Mouse (Mus musculus) kidney, adult 2 months (tissue): ENCODE measurements around the gene Hipk2. TPM values are rescaled to one million over a fixed set of nuclear protein-coding genes. Genes with fewer than 3 reads are reported as not detected.

Experiments used
- DNase-seq: peaks from one replicate; pipeline ENCODE4 v3.0.0; 2021
- H3K27ac ChIP-seq: fragments of 200-500 bp; 2 replicates; pipeline ENCODE4 v1.5.1; 2012; ENCODE audit warnings: low read depth, low read length, control low read depth, inconsistent platforms; ENCODE audit not compliant: insufficient read depth
- H3K27me3 ChIP-seq: fragments of 200-500 bp; replicated peaks from 2 replicates; pipeline ENCODE4 v1.6.1; 2012; ENCODE audit warnings: mild to moderate bottlenecking, moderate library complexity, low read length, inconsistent platforms; ENCODE audit not compliant: control insufficient read depth, insufficient read depth
- H3K36me3 ChIP-seq: fragments of 200-500 bp; 2 replicates; pipeline ENCODE4 v1.6.1; 2012; ENCODE audit warnings: mild to moderate bottlenecking, moderate library complexity, low read length, inconsistent platforms; ENCODE audit not compliant: control insufficient read depth, insufficient read depth
- H3K4me1 ChIP-seq: fragments of 200-500 bp; 2 replicates; pipeline ENCODE4 v1.6.1; 2011; ENCODE audit warnings: low read length; ENCODE audit not compliant: control insufficient read depth, insufficient read depth
- H3K4me3 ChIP-seq: fragments of 200-500 bp; 2 replicates; pipeline ENCODE4 v1.5.1; 2011; ENCODE audit warnings: mild to moderate bottlenecking, low read depth, low read length, control low read depth; ENCODE audit not compliant: insufficient read depth
- CTCF ChIP-seq: fragments of 200-500 bp; conservative IDR thresholded peaks from 2 replicates; pipeline ENCODE4 v1.5.1; 2011; ENCODE audit warnings: low read depth, mild to moderate bottlenecking, control low read depth, low read length, moderate library complexity, mixed read lengths; ENCODE audit not compliant: insufficient read depth, insufficient read length
- POLR2A ChIP-seq: fragments of 200-500 bp; IDR thresholded peaks from one replicate; pipeline ENCODE4 v1.6.1; 2011; ENCODE audit warnings: low read depth, low read length, control low read depth
- WGBS: fragments of 180-500 bp; shearing (Covaris S2); methylation state at CpG from one replicate; pipeline ENCODE4 v1.1.7; 2018; 5-methylcytosine and 5-hydroxymethylcytosine counted together
- polyA plus RNA-seq: library from polyadenylated mRNA; depleted of rRNA; stranded (reverse); fragments of >200 nt; gene quantifications from 2 replicates; pipeline ENCODE4 v1.2.3, GENCODE M21; 2012

Hipk2 gene
- polyA plus RNA-seq, 1 experiment, result 46.4 TPM

DNA sequence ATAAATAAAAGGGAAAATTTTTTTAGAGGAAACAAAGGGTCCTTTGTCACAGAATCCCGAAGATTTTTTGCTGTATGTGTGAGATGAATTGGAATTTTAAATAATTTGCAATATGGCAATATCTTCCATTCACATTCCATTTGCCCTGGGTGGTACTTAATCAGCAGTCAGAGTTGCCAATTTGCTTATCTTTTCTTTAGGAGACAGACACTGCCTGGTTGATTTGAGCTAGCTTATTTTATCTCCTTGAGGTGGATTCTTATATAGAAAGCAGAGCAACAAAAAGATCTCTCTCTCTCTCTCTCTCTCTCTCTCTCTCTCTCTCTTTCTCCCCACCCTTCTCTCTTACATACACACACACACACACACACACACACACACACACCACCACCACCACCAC is 9.2 kb upstream of the Hipk2 start:
- no peak for DNase-seq

DNA sequence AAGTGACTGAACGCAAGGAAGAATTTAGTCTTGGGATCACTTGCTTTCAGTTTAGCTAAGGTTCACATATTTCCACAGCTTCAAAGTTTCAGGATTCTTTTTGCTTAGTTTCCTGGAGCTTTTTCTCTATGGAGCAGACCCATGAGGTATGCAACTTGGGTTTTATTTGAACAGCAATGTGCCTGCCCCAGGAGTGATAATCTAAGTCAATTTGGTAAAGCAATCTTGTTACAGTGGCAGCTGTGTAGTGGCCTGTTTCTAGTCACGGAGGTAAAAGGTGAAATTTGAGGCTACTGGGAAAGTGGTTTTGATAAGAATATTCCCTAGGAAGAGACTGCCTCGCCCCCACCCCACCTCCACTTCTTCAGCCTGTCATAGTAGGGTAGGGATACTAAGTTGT is 8.5 kb upstream of the Hipk2 start:
- 94% methylated on average over 3 of the region's 3 CpGs for WGBS
- no peak for TF ChIP-seq POLR2A
- no peak for DNase-seq
- Histone ChIP-seq H3K27me3 (no peaks in the 10 kb centered on the region), H3K36me3 (no peaks in the 10 kb centered on the region), H3K4me1 (no peaks in the 10 kb centered on the region), H3K27ac (no peak overlapping the region), H3K4me3 (no peak overlapping the region)

More for the DNA sequence above, 9.2 kb upstream of the Hipk2 start:
- WGBS, result 84% methylated on average over 1 of the region's 1 CpGs
- no peak overlapping the region for H3K4me3 ChIP-seq
- no peak overlapping the region for H3K27ac ChIP-seq
- TF ChIP-seq CTCF, result no peak
- TF ChIP-seq POLR2A, result no peak
- H3K27me3 ChIP-seq, result no peaks in the 10 kb centered on the region
- H3K4me1 ChIP-seq, result no peaks in the 10 kb centered on the region
- no peaks in the 10 kb centered on the region for H3K36me3 ChIP-seq

DNA sequence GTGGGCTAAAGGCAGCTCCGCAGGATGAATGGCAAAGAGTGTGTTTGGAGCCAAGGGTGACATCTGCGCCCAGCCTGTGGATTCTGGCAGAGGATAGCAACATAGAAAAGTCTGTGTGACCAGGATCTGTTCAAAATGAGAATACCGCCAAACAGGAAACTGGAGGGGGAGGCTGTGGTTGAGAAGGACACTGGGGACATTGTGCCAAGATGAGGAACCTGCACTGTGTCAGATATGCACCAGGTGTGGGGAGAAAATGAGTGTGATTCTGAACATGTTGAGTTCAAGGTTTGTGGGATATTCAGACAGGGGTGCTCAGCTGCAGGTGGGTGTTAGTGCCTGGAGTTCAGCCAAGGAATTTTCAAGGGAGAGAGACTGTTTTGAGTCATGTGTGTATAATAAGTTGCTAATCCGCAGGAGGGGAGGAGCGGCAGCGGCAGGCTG is 6.8 kb upstream of the Hipk2 start:
- no peak overlapping the region for H3K27ac ChIP-seq
- H3K36me3 ChIP-seq, result no peaks in the 10 kb centered on the region
- WGBS, result 49% methylated on average over 6 of the region's 6 CpGs
- TF ChIP-seq CTCF, result no peak
- TF ChIP-seq POLR2A, result no peak
- DNase-seq, result no peak
- no peak overlapping the region for H3K4me3 ChIP-seq
- H3K27me3 ChIP-seq, result no peaks in the 10 kb centered on the region
- no peaks in the 10 kb centered on the region for H3K4me1 ChIP-seq

DNA sequence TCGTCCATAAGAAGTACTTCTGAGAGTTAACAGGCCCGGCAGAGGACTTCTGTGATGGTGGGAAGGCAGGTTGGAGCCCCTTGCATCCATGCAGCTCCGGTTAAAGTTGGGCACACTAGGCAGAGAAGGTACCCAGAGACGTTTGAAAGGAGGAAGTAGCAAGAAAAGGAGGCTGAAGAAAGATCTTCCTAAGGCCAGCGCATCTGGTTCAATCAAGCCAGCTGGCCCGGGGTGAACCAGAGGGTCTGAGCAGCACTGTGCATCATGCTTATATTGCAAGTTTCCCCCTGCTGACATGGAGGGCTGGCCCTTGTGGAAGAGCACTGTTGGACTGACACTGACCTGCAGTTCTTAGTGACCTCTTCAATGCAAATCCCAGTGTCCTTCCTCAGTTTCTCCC is 6.0 kb upstream of the Hipk2 start:
- H3K36me3 ChIP-seq, result no peaks in the 10 kb centered on the region
- no peak for TF ChIP-seq POLR2A
- no peak for TF ChIP-seq CTCF
- no peaks in the 10 kb centered on the region for H3K4me1 ChIP-seq
- no peak overlapping the region for H3K27ac ChIP-seq
- H3K27me3 ChIP-seq, result no peaks in the 10 kb centered on the region
- WGBS, result 71% methylated on average over 6 of the region's 6 CpGs
- DNase-seq, result no peak
- H3K4me3 ChIP-seq, result no peak overlapping the region

DNA sequence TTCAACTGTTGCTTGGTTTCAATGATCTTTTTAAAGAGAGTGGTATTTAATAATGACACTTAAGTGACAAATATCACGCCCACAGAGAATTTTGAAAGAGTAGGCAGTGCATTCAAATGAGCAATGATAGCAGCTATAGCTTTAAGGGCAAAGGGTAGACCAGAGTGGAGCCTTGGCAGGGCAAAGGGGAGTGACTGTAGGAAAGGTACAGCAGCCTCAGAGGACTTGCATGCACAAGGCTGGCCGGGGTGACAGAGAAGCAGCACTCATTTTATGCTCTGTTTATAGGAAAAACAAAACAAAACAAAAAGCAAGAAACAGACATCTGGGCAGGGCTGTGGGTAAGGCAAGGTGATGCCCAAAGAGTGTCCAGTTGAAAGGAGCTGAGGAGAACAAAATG is 5.5 kb upstream of the Hipk2 start:
- H3K27me3 ChIP-seq, result no peaks in the 10 kb centered on the region
- WGBS, result 50% methylated on average over 2 of the region's 2 CpGs
- no peak overlapping the region for H3K27ac ChIP-seq
- H3K36me3 ChIP-seq, result no peaks in the 10 kb centered on the region
- DNase-seq, result peak; percentile 54
- H3K4me1 ChIP-seq, result no peaks in the 10 kb centered on the region
- TF ChIP-seq POLR2A (no peak), CTCF (no peak)
- no peak overlapping the region for H3K4me3 ChIP-seq

DNA sequence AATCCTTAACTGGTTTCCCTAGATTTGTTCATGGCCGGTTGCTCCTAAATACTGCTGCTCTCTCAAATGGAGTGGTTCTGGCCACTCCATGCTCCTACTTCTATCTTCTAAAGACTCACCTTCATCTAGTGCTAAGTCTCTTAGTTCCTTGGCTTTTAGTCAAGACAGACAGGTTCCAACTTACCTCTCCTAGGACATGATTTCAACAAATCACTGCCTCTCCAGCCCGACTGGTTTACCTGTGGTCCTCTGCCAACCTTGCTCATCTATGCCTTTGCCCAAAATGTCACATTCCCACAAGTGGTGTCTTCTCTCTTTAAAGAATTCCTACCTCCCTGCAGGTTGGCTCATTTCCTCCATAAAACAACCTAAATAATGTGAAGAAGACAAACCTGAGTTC is 1.7 kb upstream of the Hipk2 start:
- peaks cover 9% of the 10 kb centered on the region for H3K4me1 ChIP-seq
- H3K27ac ChIP-seq, result no peak overlapping the region
- DNase-seq, result no peak
- no peaks in the 10 kb centered on the region for H3K36me3 ChIP-seq
- WGBS, result 98% methylated on average over 2 of the region's 2 CpGs
- H3K4me3 ChIP-seq, result no peak overlapping the region
- TF ChIP-seq POLR2A, result no peak
- no peak for TF ChIP-seq CTCF
- H3K27me3 ChIP-seq, result no peaks in the 10 kb centered on the region

DNA sequence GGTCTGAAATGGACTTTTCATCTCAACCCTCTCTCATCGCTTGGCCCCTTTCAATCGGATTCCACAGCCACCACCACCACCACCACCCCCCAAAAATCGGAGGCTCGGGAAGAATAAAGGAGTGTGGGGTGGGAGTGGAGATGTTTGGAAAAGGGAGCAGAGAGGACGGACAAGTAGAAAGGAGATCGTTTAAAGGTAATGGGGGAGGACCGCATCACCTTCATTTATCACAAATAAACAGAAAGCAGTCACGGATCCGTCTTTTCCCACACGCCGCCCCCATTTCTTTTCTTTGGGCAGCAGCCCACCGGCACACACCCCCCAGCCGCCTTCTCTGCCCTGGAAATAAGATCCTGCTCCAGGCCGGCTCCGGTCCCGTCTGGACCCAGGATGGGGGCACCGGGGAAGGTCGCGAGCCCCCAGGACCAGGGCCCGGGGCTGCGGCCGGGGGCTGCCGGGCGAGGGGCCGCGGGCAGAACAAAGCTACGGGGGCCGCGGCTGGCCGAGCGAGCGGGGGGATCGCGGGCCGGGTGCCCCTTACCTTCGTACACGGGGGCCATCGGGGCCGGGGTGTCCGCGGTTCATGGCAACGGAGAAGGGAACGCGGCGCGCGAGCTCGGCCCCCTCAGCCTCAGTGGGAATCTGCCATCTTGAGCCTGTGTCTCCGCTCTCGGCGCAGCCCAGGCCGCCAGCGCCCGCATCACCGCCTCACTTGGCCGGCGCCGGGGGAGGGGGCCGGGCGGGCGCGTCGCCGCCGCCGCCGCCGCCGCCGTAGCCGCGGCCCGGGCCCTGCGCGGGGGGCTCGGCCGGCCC is 501 bp downstream of the Hipk2 start, which contains the start of gene Tbxas1:
Gene Tbxas1, plus strand, starts transcription at position 147 of the 813 bp plus-strand sequence.
- Histone ChIP-seq H3K27ac (peak within 1 kb of the TSS; percentile 96), H3K36me3 (no peaks in the 10 kb centered on the region), H3K27me3 (no peaks in the 10 kb centered on the region), H3K4me3 (peak within 1 kb of the TSS; percentile 58), H3K4me1 (peaks cover 23% of the 10 kb centered on the region)
- WGBS, result 5% methylated on average over 75 of the region's 77 CpGs
- peak; percentile 51 for DNase-seq
- TF ChIP-seq POLR2A (no peak), CTCF (no peak)
